Mouse (Mus musculus) stomach, postnatal 0 days (tissue): ENCODE measurements around the gene Ifitm10. TPM values are rescaled to one million over a fixed set of nuclear protein-coding genes. Genes with fewer than 3 reads are reported as not detected.
"Not testable (repeated sequence)": the region's sequence is repeated elsewhere in the genome, so short reads cannot be mapped to it uniquely, and the experiment has no call there.

ENCODE experiments used
- ATAC-seq: fragments of 200-750 bp; cut with Nextera tagmentation; 2 replicates; pipeline ENCODE4 v1.8.0; 2017; ENCODE audit not compliant: low FRiP score, low TSS enrichment
- DNase-seq: peaks from one replicate; pipeline ENCODE4 v3.0.0-alpha.2; 2016; ENCODE audit warnings: low spot score
- H3K27ac ChIP-seq: fragments of 300-500 bp; sonication (generic); replicated peaks from 2 replicates; pipeline ENCODE4 v1.5.1; 2014; ENCODE audit warnings: mild to moderate bottlenecking, control low read depth
- H3K27me3 ChIP-seq: fragments of 300-500 bp; sonication (generic); 2 replicates; pipeline ENCODE4 v1.6.1; 2014; ENCODE audit warnings: low read length; ENCODE audit not compliant: control insufficient read depth, insufficient read depth
- H3K36me3 ChIP-seq: fragments of 300-500 bp; sonication (generic); 2 replicates; pipeline ENCODE4 v1.6.1; 2014; ENCODE audit warnings: low read length, mixed read lengths; ENCODE audit not compliant: control insufficient read depth, insufficient read depth
- H3K4me1 ChIP-seq: fragments of 300-500 bp; sonication (generic); replicated peaks from 2 replicates; pipeline ENCODE4 v1.6.1; 2014; ENCODE audit warnings: antibody characterized with exemption; ENCODE audit not compliant: control insufficient read depth, insufficient read depth
- H3K4me2 ChIP-seq: fragments of 300-500 bp; sonication (generic); replicated peaks from 2 replicates; pipeline ENCODE4 v1.6.1; 2014; ENCODE audit warnings: low read depth, mild to moderate bottlenecking, control low read depth, moderate library complexity
- H3K4me3 ChIP-seq: fragments of 300-500 bp; sonication (generic); 2 replicates; pipeline ENCODE4 v1.5.1; 2014; ENCODE audit warnings: low read depth, low read length, control low read depth
- H3K9ac ChIP-seq: fragments of 300-500 bp; sonication (generic); 2 replicates; pipeline ENCODE4 v1.6.1; 2014; ENCODE audit warnings: mild to moderate bottlenecking, low read length, control low read depth, mixed read lengths
- H3K9me3 ChIP-seq: fragments of 300-500 bp; sonication (generic); 2 replicates; pipeline ENCODE4 v1.6.1; 2016; ENCODE audit warnings: low read length; ENCODE audit not compliant: control insufficient read depth
- CTCF ChIP-seq: IDR thresholded peaks from 2 replicates; pipeline ENCODE4 v1.5.1; 2016; ENCODE audit warnings: antibody characterized with exemption, low read depth, mild to moderate bottlenecking, moderate library complexity
- EP300 ChIP-seq: optimal IDR thresholded peaks from 2 replicates; pipeline ENCODE3; 2016; ENCODE audit warnings: antibody characterized with exemption
- WGBS: fragments of 180-500 bp; shearing (Covaris S2); extraction: QIAGEN DNeasy Blood & Tissue Kit; methylation state at CpG from one replicate; pipeline ENCODE4 v1.1.7; 2014; 5-methylcytosine and 5-hydroxymethylcytosine counted together
- polyA plus RNA-seq: library from polyadenylated mRNA; unstranded; fragments of >200 nt; fragmentation: Nextera tagmentation; extraction: Ambion mirVana; gene quantifications from 2 replicates; pipeline ENCODE4 v1.2.1, GENCODE M21; 2015

Ifitm10 gene
- polyA plus RNA-seq, 1 experiment from 2014 or later = 9.9 TPM

DNA sequence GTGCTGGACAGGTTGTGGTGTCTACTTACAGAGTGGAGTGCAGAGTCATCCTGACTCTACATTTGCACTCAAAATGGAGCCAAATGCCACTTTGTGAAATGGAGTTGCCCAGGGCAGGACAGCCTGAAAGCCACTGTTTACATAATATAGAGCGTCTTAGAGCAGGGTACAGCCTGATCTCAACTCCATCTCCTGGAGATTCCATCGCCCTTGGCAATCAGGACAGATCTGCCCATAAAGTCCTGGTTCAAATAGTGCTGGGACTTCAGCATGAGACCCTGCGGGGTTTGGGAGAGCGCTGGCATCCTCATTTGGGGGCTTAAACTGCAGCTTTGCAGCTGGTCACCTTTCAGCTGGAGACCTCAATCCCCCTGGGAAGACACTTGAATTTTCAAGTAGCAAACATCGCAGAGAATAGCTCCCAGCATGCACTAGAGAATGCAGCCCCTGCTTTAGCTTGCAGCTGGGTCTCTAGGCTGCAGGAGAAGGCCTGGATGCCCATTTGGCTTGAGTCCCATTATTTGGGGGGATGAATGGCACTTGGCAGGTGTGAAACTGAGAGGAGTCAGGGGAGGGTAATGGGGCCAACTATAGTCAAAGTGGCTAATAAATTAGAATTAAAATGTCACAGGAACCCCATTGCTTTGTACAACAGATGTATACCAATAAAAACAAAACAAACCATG is 58.8 kb downstream of the Ifitm10 start:
- Histone ChIP-seq H3K4me2 (no peak overlapping the region), H3K27ac (no peak overlapping the region), H3K27me3 (no peaks in the 10 kb centered on the region), H3K4me1 (no peaks in the 10 kb centered on the region), H3K4me3 (no peak overlapping the region), H3K36me3 (no peaks in the 10 kb centered on the region), H3K9me3 (no peaks in the 10 kb centered on the region), H3K9ac (no peak overlapping the region)
- no peak for DNase-seq
- 57% methylated on average over 5 of the region's 5 CpGs for WGBS
- no peak for TF ChIP-seq CTCF
- TF ChIP-seq EP300 = no peak
- no peak for ATAC-seq

DNA sequence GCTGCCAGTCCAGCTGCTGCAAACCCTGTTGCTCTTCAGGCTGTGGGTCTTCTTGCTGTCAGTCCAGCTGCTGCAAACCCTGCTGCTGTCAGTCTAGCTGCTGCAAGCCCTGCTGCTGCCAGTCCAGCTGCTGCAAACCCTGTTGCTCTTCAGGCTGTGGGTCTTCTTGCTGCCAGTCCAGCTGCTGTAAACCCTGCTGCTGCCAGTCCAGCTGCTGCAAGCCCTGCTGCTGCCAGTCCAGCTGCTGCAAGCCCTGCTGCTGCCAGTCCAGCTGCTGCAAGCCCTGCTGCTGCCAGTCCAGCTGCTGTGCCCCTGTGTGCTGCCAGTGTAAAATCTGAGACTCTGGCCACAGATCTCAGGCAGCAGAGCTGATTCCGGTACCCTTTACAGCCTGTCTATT is 69.6 kb downstream of the Ifitm10 start:
- H3K36me3 ChIP-seq, H3K27me3 ChIP-seq, ATAC-seq, H3K27ac ChIP-seq, H3K4me1 ChIP-seq, H3K9me3 ChIP-seq, H3K4me2 ChIP-seq, DNase-seq, H3K4me3 ChIP-seq, H3K9ac ChIP-seq: not testable (repeated sequence)
- 79% methylated on average over 1 of the region's 1 CpGs for WGBS

DNA sequence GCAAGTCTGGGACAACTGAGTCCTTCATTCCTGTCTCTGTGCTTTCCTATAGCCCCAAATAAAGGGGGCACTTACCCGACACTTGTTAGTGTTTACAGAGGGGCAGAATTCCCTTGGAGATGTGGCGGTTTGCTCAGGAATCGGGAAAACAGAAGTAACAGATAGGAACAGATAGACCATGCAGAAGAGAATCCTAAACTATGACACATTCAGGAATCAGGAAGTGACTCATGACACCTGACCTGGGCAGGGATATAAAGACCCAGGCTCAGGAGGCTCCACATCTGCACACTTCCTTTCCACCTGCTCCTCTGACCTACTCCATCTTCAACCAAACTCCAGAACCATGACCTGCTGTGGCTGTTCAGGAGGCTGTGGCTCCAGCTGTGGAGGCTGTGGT is 70.3 kb downstream of the Ifitm10 start, which contains the start of gene Krtap5-4:
Gene Krtap5-4, plus strand, starts transcription at position 301 of the 400 bp plus-strand sequence.
- Histone ChIP-seq H3K36me3 (no peaks in the 10 kb centered on the region), H3K9ac (no peak within 1 kb of the TSS), H3K27me3 (no peaks in the 10 kb centered on the region), H3K4me2 (no peak within 1 kb of the TSS), H3K27ac (no peak within 1 kb of the TSS), H3K9me3 (no peaks in the 10 kb centered on the region), H3K4me3 (no peak within 1 kb of the TSS), H3K4me1 (no peaks in the 10 kb centered on the region)
- DNase-seq (no peak), ATAC-seq (no peak)
- 34% methylated on average over 3 of the region's 3 CpGs for WGBS
- TF ChIP-seq CTCF (no peak), EP300 (no peak)

DNA sequence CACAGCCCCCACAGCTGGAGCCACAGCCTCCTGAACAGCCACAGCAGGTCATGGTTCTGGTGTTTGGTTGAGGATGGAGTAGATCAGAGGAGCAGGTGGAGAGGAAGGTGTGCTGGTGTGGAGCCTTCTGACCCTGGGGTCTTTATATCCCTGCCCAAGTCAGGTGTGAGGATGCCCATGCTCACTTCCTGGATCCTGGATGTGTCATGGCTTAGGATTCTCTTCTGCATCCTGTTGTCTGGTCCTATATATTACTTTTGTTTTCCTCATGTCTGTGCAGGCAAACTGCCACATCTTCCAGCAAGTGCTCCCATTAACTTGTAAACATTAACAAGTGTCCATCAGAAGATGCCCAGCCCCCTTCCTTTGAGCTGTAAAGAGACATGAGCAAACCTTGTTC is 76.5 kb downstream of the Ifitm10 start, which contains the start of gene Krtap5-1:
Gene Krtap5-1, minus strand, starts transcription at position 101 of the 400 bp plus-strand sequence.
- H3K4me1 ChIP-seq, H3K4me2 ChIP-seq, H3K4me3 ChIP-seq, H3K27ac ChIP-seq, H3K9me3 ChIP-seq, H3K36me3 ChIP-seq, ATAC-seq, H3K9ac ChIP-seq, DNase-seq, H3K27me3 ChIP-seq: not testable (repeated sequence)

DNA sequence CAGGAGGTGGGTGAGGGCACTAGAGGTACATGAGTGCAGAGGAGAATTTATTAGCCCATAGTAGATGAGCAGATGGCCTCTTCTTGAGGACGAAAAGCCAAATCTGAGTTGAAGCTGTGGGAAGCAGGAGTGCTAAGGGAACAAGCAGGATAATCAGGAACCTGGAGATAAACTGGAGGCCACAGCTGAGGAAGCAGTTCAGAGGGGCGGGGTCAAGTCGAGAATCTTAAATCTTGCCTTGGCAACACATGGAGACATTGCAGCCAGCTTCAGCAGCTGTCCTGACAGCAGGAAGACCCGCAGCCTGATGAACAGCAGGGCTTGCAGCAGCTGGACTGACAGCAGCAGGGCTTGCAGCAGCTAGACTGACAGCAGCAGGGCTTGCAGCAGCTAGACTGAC is 77.4 kb downstream of the Ifitm10 start:
- not testable (repeated sequence) for H3K9me3 ChIP-seq, H3K4me3 ChIP-seq, H3K4me1 ChIP-seq, H3K9ac ChIP-seq, ATAC-seq, H3K36me3 ChIP-seq, H3K27ac ChIP-seq, DNase-seq, H3K27me3 ChIP-seq, H3K4me2 ChIP-seq
- WGBS = 17% methylated on average over 4 of the region's 4 CpGs

DNA sequence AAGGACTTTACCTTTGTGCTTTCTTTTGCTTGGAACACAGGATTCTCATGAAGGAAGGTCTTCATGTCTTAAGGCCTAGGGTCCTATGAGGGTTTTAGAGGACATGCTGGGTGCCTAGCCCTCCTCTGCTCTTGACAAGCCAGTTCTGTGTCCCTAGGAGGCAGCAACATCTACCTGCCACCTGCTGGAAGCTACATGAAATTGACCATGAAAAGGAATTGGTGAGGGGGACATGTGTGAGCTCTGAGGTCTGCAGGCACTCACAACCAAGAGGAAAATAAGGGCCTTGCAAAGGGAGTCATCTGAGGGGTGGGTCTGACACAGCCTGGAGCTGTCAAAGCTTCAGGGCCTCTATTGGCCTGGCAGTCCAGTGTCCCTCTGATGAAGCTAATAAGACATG is 78.1 kb downstream of the Ifitm10 start:
- Histone ChIP-seq H3K9me3 (no peaks in the 10 kb centered on the region), H3K4me3 (no peak overlapping the region), H3K36me3 (no peaks in the 10 kb centered on the region), H3K27me3 (no peaks in the 10 kb centered on the region), H3K4me2 (no peak overlapping the region), H3K4me1 (no peaks in the 10 kb centered on the region), H3K27ac (no peak overlapping the region), H3K9ac (no peak overlapping the region)
- DNase-seq (no peak), ATAC-seq (no peak)
- TF ChIP-seq CTCF (peak; percentile 43), EP300 (no peak)
